Mouse (Mus musculus): ENCODE results near the gene Etv6.

Etv6 gene

DNA sequence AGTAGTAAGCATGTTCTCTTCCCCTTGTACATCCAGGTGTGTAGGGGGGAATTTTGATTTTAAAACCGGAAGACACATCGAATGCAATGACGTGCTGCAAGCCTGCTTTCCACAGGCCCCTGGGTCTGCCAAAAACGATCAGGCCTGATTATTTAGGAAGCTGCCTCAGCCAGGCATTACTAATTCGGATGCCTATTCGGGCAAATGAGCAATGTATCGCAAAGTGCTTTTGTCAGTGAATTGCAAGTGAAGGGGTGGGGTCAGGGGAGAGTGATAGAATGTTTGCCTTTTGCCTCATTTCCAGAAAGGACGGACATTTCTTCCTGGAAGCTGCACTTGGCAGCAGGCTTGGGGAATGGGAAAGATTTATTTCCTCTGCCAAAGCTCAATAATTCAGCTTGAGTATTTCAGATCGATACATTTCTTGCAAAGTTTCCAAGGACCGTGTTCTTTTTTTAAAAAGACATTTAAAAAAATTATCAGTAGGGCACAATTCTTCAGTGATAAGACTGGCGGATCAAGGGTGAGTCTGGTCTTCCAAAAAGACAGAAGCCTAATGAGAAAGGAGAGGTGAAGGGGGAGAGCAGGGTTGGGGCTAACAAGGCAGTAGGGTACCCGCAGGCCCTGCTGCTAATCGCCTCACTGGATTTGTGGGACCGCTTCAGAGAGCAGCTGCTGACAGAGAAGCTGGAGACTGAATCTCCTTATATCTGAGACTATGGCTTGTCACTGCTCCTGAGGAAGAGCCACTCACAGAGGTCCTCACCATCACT is 172.9 kb downstream of the Etv6 start:
- DNase-seq (ENCODE audit: low spot score in 2 of 2) = no peak

DNA sequence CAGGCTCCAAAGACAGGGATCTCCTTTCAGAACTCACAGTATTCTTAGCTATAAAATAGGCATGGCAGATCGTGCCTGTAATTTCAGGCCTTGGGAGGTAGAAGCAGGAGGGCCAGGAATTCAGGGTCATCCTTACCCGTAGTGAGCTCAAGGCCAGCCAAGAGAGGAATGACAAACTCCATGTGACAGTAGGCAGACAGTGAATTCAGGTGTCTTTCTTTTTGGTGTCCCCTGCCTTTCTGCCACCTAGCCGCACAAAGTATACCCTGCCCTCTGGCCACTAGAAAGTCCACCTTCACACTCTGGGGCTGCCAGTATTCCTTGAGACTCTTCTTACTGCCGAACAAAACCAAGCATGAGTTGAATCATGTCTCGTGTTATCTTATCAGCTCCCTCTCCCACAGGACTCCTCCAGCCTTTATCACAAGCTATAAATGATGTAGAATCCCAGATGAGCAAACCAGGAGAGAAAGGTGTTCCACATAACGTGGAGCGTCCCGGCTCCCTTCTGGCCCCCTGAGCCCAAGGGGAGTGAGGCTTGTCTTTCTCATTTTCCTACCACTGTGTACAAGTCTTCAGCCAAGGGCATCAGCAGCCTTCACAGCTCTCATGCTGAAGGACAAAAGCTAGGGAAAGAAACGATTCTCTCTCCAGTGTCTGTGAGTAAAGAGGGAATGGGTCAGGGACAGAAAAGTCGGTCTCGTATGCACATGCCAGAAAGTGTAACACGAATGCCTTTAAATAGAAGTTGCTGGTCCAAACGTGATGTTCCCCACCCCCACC is 175.4 kb downstream of the Etv6 start:
- no peak for DNase-seq (ENCODE audit: low spot score in 2 of 2)

DNA sequence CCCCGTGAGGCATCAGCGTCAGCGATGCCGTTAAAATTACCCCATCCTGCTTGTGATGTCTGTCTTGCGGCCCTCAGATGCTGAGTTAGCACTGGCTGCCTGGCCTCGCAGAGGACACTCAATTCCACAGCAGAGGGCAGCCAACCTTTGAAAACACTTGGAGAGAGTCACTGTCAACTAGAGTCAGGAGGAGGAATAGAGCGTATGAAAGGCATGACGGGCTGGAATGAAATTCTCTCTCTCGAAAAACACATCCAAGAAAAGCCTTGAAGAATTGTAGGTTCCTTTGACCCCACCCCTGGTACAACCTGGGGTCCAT is 175.9 kb downstream of the Etv6 start:
- DNase-seq (ENCODE audit: low spot score in 2 of 2) = no peak

DNA sequence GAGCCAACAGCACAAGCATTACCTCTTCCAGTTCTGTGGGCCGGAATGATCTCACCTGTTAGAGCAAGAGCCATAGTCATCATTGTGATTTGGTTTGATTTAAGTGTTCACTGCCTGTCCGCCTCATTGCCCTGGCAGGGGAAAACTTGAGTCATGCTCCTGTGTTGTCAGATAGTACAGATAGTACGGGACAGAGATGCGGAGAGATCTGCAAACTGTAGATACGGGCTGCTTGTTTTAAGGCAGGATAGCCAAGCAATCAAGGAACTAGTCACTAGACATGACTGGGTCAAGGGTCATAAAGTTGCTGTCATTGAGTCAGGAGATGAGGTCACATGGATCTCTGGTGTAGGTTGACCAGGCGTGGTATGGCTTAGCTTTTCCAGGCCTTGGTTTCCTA is 182.2 kb downstream of the Etv6 start:
- no peak for DNase-seq (ENCODE audit: low spot score in 2 of 2)

DNA sequence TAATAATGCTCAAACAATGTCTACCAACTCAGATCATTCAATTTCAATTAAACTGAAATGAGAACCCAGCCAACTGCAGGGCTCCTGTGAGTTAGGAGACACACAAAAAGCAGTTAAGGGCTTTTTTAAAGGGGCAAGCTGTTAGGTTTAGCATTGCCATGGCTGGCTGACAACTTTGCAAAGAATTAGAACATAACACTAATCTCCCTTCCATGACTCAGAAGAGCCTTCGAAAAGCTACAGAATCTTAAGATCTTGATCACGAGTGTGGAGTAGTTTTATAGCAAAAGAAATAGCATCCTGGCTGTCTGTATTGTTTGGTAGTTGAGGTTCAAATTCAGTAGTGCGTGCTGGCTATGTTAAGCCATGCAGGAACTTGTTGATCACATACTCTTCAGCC is 182.9 kb downstream of the Etv6 start:
- DNase-seq (ENCODE audit: low spot score in 2 of 2) = no peak

DNA sequence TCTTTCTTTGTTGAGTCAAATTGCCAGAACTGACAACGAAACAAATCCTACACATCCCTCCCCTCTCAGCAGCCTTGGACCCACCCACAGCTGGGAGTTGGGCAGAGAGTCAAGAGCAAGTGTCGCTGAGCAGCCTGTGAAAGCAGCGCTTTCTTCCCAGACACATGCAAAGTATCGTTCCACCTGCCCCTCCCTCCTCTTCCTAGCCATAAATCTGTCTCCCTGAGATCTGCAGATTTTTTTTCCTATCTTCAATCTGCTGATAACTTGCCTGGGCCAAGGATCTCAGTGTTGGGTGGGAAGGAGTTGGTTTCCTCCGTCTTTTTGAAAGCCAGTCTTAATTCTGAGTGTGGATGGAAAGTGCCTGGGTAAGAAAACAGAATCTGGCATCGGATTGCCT is 183.9 kb downstream of the Etv6 start:
- DNase-seq (ENCODE audit: low spot score in 2 of 2) = peak; percentile 62 to 72

DNA sequence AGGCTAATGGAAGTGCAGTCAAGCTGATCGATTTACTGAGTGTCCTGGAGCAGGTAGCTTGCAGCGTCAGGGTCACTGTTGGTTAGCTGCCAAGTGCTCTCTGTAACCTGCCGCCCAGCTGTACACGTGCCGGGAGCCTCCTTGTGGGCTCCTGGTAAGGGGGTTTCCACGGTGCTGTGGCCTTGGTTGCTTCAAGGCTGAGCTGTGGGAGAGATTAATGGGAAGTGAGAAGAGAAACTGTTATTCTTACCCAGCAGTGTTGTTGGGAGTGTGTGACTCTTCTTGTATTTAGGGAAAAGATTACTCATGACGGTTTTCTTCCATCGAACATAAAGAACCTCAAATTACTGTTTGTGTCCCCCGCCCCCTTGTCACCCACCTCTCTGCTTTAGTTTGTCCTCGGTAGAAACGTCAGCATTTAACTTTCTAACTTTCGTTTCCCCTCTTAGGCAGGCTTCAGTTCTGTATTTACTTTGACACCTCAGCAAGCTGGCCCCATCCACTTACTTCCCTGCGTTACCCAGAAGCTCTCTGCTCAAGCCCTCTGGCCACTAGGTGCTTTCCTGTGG is 184.8 kb downstream of the Etv6 start:
- no peak for DNase-seq (ENCODE audit: low spot score in 2 of 2)

DNA sequence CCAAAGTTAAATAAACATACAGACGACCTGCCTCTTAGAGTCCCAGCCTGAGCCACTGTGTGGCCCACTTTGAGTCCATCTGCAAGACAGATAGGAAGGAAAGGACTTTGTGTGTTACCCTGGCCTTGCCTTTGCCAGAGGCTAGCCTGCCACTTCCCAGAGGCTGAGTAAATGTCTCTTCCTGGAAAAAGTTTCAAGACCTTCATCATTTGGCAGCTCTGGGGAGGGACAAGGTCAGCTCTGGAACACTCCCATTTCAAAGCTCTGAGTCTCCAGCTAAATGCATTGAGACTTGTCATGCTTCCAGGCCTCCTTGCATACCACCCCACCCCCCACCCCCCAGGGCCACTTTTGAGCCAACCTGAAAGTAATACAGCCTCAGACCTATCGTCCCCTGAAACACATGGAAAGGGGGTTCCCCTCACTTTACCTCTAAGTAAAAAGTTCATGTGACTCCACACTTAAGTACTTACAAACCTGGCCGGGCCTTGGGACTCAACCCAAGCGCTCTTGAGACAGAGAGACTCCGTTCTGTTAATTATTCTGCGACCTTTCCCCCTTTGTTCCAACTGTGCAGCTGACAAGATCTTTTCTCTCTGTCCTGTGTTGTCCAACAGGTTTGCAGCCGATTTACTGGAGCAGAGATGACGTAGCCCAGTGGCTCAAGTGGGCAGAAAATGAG is 186.9 kb downstream of the Etv6 start:
- no peak for DNase-seq (ENCODE audit: low spot score in 2 of 2)

DNA sequence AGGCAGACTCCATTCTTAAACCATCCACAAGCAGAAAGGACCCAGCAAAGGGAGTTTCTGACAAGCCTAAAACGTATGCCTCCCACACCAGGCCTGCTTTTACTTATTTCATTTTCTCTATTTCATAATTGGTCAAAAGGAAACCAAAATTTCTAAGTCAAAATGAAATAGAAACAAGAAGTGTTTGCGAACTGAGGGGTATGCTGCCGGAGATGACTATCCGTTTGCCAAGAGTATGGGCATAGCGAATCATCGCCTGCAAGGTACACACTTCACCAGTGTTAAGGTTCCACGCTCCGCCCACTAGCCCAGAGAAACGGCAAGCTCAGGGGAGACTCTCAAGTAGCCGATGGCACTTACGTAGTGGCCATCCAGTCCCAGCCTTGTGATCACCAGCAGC is 190.1 kb downstream of the Etv6 start:
- no peak for DNase-seq (ENCODE audit: low spot score in 2 of 2)

DNA sequence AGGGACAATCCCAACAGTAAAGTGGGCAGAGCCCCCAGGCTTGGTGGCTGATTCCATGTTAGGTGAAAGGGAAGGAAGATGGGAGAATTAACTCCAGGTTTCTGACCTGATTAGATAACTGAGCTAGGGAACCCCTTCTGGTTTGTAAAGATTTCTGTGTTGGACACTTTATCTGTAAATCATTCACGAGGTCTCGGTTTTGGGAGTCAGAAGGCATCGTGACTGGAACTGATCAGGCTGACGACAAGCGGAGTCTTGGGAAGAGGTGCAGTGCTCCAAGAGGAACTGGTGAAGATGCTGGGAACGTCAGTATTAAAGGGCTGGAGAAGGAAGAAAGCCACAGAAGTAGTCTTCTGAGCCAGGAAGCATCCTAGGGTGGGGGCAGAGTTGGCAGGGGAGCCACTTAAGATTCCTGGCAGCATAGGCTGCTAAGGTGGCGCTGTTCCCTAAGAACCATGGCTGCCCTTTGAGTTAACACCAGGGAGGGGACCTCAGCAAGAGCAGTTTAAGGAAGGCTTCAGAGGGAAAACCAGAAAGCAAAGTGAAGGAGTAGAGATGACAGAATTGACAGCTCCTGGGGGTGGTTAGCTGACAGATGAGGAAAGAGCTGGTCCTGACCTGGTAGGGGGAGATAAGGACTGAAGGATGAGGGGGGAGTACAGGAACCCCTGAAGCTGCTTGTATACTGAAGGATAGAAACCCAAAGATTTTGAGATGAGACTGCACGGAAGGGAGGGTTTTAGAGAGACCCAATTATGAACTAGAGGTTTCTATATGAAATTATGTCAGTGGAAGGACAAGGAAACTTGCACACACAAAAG is 191.1 kb downstream of the Etv6 start:
- no peak for DNase-seq (ENCODE audit: low spot score in 2 of 2)

DNA sequence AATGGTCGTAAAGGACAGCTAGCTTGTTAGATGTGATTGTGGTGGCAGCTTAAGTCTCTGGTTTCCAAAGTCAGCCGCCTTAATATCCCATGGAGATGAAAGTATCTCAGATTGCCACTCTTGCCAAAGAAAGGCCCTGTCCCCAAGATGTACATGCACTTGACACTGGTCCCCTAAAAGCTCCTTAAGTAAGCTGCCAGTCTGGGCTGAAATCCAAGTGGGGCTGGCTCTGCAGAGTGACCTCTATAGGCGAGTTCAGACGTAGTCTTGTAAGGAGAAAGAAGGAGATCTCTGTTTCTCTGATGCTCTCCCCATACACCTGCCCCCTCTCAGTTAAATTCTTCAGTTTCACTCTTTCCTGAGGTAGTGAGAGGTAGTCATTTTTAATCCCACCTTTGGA is 200.8 kb downstream of the Etv6 start:
- DNase-seq (ENCODE audit: low spot score in 2 of 2) = no peak

DNA sequence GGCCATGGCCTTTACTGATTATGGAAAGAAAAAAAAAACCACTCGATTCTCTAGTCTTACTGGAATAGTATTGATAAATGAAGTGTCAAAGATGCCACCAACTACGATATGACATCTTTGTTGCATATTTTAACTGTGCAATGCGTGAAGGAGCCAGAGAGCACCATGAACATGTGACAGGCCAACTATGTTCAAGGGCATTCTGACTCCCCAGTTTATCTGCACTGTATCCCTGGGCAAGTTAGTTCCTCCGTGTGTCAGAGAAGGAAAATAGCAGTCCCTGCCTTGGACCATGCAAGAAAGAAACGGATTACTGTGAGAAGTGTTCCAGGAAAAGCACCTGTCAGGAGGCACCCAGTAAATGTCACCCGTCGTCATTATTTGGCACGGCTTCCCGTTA is 203.0 kb downstream of the Etv6 start:
- no peak for DNase-seq (ENCODE audit: low spot score in 2 of 2)

DNA sequence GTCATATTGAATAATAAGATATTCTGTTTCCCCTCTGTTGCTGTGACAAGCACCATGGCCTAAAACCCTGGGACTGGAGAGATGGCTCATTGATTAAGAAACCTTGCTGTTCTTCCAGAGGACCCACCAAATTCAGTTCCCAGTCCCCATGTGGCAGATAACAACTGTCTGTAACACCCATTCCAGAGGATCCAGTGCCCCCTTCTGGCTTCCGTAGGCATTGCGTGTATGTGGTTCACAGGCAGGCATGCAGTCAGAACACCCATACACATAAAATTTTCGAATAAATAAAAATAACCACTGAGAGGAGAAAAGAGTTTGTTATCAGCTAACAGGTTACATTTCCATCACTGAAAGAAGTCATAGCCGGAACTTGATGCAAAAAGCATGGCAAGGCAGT is 205.5 kb downstream of the Etv6 start:
- DNase-seq (ENCODE audit: low spot score in 2 of 2) = no peak

DNA sequence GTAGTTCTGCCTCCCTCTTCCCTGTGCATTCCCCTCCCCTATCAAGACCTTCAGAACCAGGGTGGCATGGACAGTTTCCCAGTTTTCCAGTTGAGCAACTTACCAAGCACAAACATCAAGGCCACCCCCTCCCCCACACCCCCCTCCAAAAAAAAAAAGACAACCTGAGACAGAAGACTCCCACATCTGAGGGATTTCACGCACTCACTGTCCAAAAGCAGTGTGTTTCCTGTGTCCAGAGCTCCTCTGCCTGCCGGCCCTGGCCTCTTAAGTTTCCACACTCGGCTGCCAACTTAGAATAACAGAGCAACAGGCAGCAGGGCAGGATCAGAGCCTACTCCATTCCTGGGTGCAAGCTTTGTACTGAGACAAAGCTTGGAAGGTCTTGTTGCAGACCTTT is 207.6 kb downstream of the Etv6 start:
- no peak for DNase-seq (ENCODE audit: low spot score in 2 of 2)

DNA sequence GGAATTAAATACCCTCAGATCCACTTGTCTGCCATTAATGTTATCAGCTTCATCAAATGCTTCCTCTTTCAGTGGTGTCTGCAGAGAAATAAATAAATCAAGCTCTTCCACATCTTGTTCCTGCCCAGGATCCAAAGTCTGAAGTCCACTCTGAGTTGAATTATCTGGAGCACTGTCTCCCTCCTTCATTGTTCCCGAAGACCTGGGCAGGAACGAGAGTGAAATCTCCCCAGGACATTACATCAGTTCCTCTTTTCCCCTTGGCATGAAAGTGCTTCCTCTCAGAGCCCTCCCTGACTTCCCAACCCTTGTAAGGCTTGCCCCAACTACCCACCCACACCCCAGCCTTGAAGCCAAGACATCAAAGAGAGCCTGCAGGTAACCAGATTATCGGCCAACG is 208.0 kb downstream of the Etv6 start:
- DNase-seq (ENCODE audit: low spot score in 2 of 2) = no peak

DNA sequence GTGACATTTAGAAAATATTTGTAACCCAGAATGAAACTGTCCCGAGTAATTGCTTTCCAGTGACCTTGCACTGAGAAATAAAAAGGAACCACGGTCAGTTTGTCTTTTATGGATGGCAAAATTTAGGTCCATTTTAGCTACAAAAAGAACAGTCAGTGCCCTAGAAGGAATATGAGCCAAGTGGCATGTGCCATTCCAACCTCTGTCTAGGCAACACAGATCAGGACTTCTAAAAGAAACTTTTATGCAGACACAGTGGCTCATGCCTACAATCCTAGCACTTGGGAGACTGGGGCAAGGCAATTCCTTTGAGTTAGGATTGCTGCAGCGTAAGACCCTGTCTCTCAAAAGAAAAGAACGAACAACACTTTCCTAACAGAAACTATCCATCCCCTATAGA is 208.6 kb downstream of the Etv6 start:
- DNase-seq (ENCODE audit: low spot score in 2 of 2) = no peak

DNA sequence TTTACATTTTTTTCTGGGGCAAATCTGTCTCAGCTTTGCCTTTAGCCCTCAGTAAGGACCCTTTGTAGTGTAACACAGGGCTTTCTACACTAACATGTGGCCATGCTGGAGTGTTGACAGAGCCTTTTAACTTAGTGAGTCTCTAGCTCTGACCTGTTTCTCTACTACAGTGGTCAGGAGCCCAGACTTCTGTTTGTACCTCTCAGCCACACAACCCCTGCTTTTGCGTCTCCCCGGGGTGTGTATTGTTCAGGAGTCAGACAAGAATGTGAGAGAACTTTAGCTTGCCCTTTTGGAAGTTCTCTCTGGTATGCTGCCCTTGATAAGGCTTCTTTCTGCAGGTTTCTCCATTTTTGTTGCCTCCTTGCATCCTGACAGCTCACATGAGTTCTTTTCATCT is 210.6 kb downstream of the Etv6 start:
- DNase-seq (ENCODE audit: low spot score in 2 of 2) = no peak

DNA sequence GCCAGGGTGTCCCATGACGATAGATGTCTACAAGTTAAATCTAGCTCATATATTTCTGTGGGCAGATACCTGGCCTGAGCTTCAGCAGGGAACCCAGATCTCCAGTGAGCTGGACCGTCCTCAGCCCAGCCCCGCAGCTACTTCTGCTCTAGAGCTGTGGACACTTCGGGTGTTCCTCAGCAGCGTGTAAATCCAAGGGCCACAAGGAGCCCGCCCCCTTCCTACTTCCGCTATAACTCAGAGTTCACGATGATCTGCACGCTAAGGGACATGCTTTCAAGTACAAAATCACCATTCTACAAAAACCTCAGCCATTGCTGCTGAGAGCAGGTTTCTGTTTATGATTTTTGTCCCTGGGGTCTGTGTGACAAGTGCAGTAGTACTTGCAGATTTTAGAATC is 211.8 kb downstream of the Etv6 start:
- no peak for DNase-seq (ENCODE audit: low spot score in 2 of 2)

DNA sequence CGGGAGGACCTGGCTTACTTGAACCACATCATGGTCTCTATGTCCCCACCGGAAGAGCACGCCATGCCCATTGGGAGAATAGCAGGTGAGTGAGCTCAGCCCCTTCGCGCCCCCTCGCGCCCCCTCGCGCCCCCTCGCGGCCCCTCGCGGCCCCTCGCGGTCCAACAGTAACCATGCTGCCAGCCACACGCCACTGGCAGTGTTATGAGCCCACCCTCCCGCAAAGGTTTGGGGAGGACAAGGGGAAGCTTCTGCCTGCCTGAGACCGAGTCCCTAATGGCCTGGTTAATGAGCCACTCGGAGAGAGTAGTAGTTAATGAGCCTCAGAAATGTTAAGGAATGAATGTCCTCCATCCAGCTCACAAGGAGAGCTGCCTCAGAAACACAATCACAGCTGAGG is 213.2 kb downstream of the Etv6 start:
- no peak for DNase-seq (ENCODE audit: low spot score in 2 of 2)

DNA sequence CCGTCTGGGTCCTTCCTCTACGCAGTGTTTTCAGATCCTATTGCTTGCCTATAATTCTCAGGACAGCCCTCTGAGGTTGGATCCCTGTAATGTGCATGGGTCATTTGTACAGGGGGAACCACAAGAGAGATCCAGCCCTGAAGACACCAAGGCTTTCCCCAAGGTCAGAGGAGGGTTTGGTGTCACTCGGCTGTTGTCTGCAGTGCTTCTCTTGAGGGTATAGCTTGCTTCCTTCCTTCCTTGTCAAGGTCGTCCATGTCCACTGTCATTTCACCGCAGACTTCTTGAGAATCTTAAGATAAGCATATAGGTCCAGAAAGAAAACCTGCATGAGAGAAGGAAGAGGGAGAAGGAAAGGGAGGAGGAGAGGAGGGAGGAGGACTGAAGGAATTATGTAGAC is 215.3 kb downstream of the Etv6 start:
- no peak for DNase-seq (ENCODE audit: low spot score in 2 of 2)

DNA sequence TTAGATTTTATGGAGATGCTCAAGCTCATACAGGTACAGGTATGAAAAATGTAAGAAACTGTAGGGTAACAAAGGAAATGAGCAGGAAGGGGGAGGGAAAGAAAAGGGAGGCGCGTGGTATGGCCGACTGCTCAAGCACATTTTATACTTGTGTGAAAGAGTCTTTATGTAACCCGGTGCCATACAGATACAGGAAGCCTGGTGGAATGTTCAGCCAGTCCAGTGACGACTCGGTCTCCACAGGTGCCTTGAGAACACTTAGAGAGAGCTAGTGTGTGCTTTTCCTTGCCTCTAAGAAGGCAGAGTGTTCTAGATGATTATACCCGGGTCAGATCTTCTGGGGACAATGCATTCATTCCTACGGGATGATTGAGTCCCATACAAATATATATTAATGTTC is 215.9 kb downstream of the Etv6 start:
- no peak for DNase-seq (ENCODE audit: low spot score in 2 of 2)
